Mouse (Mus musculus) midbrain, postnatal 0 days (tissue): ENCODE results near the gene Ispd. TPM values are rescaled to one million over a fixed set of nuclear protein-coding genes. Genes with fewer than 3 reads are reported as not detected.

Experiments
- ATAC-seq: fragments of 200-750 bp; cut with Nextera tagmentation; 2 replicates; pipeline ENCODE4 v1.8.0; 2017; ENCODE audit warnings: moderate number of reproducible peaks, mild to moderate bottlenecking, moderate TSS enrichment, moderate library complexity; ENCODE audit not compliant: low FRiP score
- DNase-seq: peaks from one replicate; pipeline ENCODE4 v3.0.0-alpha.2; 2015; ENCODE audit warnings: low spot score
- H3K27ac ChIP-seq: fragments of 300-500 bp; sonication (generic); 2 replicates; pipeline ENCODE4 v1.5.1; 2014; ENCODE audit warnings: low read depth, mild to moderate bottlenecking, low read length, mixed read lengths
- H3K27me3 ChIP-seq: fragments of 300-500 bp; sonication (generic); 2 replicates; pipeline ENCODE4 v1.6.1; 2014; ENCODE audit warnings: low read length, control low read depth, mixed read lengths; ENCODE audit not compliant: insufficient read depth
- H3K36me3 ChIP-seq: fragments of 300-500 bp; sonication (generic); 2 replicates; pipeline ENCODE4 v1.6.1; 2014; ENCODE audit warnings: low read length, control low read depth, mixed read lengths; ENCODE audit not compliant: insufficient read depth
- H3K4me1 ChIP-seq: fragments of 300-500 bp; sonication (generic); 2 replicates; pipeline ENCODE4 v1.6.1; 2014; ENCODE audit warnings: mild to moderate bottlenecking, control low read depth, antibody characterized with exemption, low read length, mixed read lengths; ENCODE audit not compliant: insufficient read depth
- H3K4me2 ChIP-seq: fragments of 300-500 bp; sonication (generic); 2 replicates; pipeline ENCODE4 v1.6.1; 2014; ENCODE audit warnings: low read depth, mild to moderate bottlenecking, low read length, mixed read lengths; ENCODE audit not compliant: poor library complexity, severe bottlenecking
- H3K4me3 ChIP-seq: fragments of 300-500 bp; sonication (generic); 2 replicates; pipeline ENCODE4 v1.5.1; 2014; ENCODE audit warnings: low read depth, mild to moderate bottlenecking, low read length, moderate library complexity
- H3K9ac ChIP-seq: fragments of 300-500 bp; sonication (generic); replicated peaks from 2 replicates; pipeline ENCODE4 v1.6.1; 2014; ENCODE audit warnings: mild to moderate bottlenecking, low read length, moderate library complexity, mixed read lengths; ENCODE audit not compliant: poor library complexity, severe bottlenecking
- H3K9me3 ChIP-seq: fragments of 300-500 bp; sonication (generic); 2 replicates; pipeline ENCODE4 v1.6.1; 2016; ENCODE audit warnings: low read length, control low read depth
- CTCF ChIP-seq: IDR thresholded peaks from 2 replicates; pipeline ENCODE4 v1.5.1; 2016; ENCODE audit warnings: antibody characterized with exemption, mild to moderate bottlenecking
- WGBS: fragments of 180-500 bp; shearing (Covaris S2); extraction: QIAGEN DNeasy Blood & Tissue Kit; methylation state at CpG from one replicate; pipeline ENCODE4 v1.1.7; 2014; 5-methylcytosine and 5-hydroxymethylcytosine counted together
- polyA plus RNA-seq: library from polyadenylated mRNA; unstranded; fragments of >200 nt; fragmentation: Nextera tagmentation; extraction: Ambion mirVana; gene quantifications from 2 replicates; pipeline ENCODE4 v1.2.1, GENCODE M21; 2015
- total RNA-seq: library from RNA; depleted of rRNA; stranded (reverse); fragments of >200 nt; gene quantifications from 2 replicates; pipeline ENCODE4 v1.2.3, GENCODE M21; 2014

Ispd gene
- total and polyA plus RNA-seq, 2 experiments from 2014 or later, result 9.3 to 11.9 TPM

GRCm38 (mm10) chr12:36564146-36564545, 182.9 kb downstream of the Ispd start:
- H3K9me3 ChIP-seq, result no peaks in the 10 kb centered on the region
- no peaks in the 10 kb centered on the region for H3K27me3 ChIP-seq
- H3K9ac ChIP-seq, result no peak overlapping the region
- H3K4me1 ChIP-seq, result no peaks in the 10 kb centered on the region
- ATAC-seq (no peak), DNase-seq (peak; percentile 17)
- no peak overlapping the region for H3K4me3 ChIP-seq
- no peak overlapping the region for H3K4me2 ChIP-seq
- no peak for TF ChIP-seq CTCF
- no peak overlapping the region for H3K27ac ChIP-seq
- H3K36me3 ChIP-seq, result no peaks in the 10 kb centered on the region
- WGBS, result 52% methylated on average over 2 of the region's 2 CpGs

- Histone ChIP-seq H3K4me2 (no peak overlapping the region), H3K36me3 (no peaks in the 10 kb centered on the region), H3K4me3 (no peak overlapping the region), H3K9ac (no peak overlapping the region), H3K27ac (no peak overlapping the region), H3K4me1 (no peaks in the 10 kb centered on the region), H3K27me3 (no peaks in the 10 kb centered on the region), H3K9me3 (no peaks in the 10 kb centered on the region)
- WGBS, result 94% methylated on average over 1 of the region's 1 CpGs
- no peak for ATAC-seq
- no peak for TF ChIP-seq CTCF
- DNase-seq, result no peak
Observed at GRCm38 (mm10) chr12:36566974-36567373, 185.7 kb downstream of the Ispd start.

GRCm38 (mm10) chr12:36570414-36571095, 189.3 kb downstream of the Ispd start:
- no peak overlapping the region for H3K27ac ChIP-seq
- no peak for ATAC-seq
- 85% methylated on average over 4 of the region's 4 CpGs for WGBS
- H3K36me3 ChIP-seq, result no peaks in the 10 kb centered on the region
- no peak for TF ChIP-seq CTCF
- no peak overlapping the region for H3K4me2 ChIP-seq
- H3K9me3 ChIP-seq, result no peaks in the 10 kb centered on the region
- no peak for DNase-seq
- no peaks in the 10 kb centered on the region for H3K4me1 ChIP-seq
- no peak overlapping the region for H3K9ac ChIP-seq
- no peaks in the 10 kb centered on the region for H3K27me3 ChIP-seq
- no peak overlapping the region for H3K4me3 ChIP-seq

- H3K4me3 ChIP-seq, result no peak overlapping the region
- DNase-seq (no peak), ATAC-seq (no peak)
- no peak overlapping the region for H3K9ac ChIP-seq
- no peaks in the 10 kb centered on the region for H3K4me1 ChIP-seq
- WGBS, result 82% methylated on average over 3 of the region's 3 CpGs
- H3K27me3 ChIP-seq, result no peaks in the 10 kb centered on the region
- no peak overlapping the region for H3K27ac ChIP-seq
- H3K9me3 ChIP-seq, result no peaks in the 10 kb centered on the region
- no peaks in the 10 kb centered on the region for H3K36me3 ChIP-seq
- TF ChIP-seq CTCF, result no peak
- H3K4me2 ChIP-seq, result no peak overlapping the region
Observed at GRCm38 (mm10) chr12:36584828-36585227, 203.6 kb downstream of the Ispd start.

- no peaks in the 10 kb centered on the region for H3K36me3 ChIP-seq
Observed at GRCm38 (mm10) chr12:36597539-36598250, 216.4 kb downstream of the Ispd start.

More at GRCm38 (mm10) chr12:36597539-36598250, 216.4 kb downstream of the Ispd start:
- Histone ChIP-seq H3K4me2 (no peak overlapping the region), H3K4me1 (no peaks in the 10 kb centered on the region), H3K27me3 (no peaks in the 10 kb centered on the region), H3K4me3 (no peak overlapping the region), H3K27ac (no peak overlapping the region), H3K9me3 (no peaks in the 10 kb centered on the region), H3K9ac (no peak overlapping the region)
- 90% methylated on average over 2 of the region's 2 CpGs for WGBS
- no peak for ATAC-seq
- DNase-seq, result no peak
- TF ChIP-seq CTCF, result no peak
